Mouse (Mus musculus): ENCODE data around the gene Cep70. TPM values are rescaled to one million over a fixed set of nuclear protein-coding genes. Genes with fewer than 3 reads are reported as not detected.

The Cep70 gene
- polyA plus RNA-seq (2015; fragmentation: Nextera tagmentation; extraction: Ambion mirVana): 23.9 and 25.5 TPM in 2 replicates

DNA sequence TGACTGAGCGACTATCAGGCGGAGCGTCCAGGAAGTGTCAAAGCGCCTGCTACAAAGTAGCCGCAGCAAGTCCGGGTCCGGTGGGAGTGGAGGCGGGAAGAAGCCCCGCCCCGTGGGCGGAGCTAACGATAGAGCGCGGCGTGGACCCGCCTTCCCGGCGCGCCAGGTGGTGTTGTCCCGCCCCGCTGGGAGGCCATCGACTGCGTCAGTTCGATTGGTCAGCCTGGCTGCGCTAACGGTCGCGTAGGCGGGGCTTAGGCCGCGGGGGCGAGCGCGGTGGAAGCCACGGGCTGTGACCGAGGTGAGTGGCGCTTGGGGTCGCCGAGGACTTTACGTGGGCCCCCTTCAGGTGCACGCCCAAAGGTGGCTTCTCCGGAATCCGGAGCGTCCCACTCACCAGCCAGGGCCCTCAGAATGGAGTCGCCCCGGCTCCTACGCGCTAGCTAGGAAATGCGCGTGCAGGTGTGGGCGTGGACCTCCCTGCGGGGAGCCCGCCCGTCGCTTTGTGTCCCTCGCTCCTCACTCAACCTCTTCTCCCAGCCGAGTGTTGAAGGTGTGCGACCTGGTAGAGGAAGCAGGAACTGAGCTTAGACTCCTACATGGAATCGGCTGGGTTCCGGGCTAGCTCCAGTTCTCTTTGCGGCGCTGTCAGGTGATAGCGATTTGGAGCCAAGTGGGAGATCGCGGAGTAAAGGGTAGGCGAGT, at the start of gene Cep70:
Cep70 (plus strand) TSS at position 178 of the 705 bp plus-strand sequence.
- Histone ChIP-seq H3K9ac (ENCODE audit: low read depth, low read length) (peak within 1 kb of the TSS; percentile 80), H3K9me3 (replicated peaks; ENCODE audit: control insufficient read depth, low read length) (no peaks in the 10 kb centered on the region), H3K27ac (ENCODE audit: low read length) (peak within 1 kb of the TSS; percentile 97), H3K4me2 (ENCODE audit: low read depth, low read length) (peak within 1 kb of the TSS; percentile 67), H3K27me3 (ENCODE audit: control insufficient read depth, insufficient read depth, low read depth, low read length) (no peaks in the 10 kb centered on the region), H3K4me3 (ENCODE audit: low read depth, low read length) (peak within 1 kb of the TSS; percentile 88), H3K4me1 (ENCODE audit: control insufficient read depth, low read depth, low read length) (peaks cover 33% of the 10 kb centered on the region), H3K36me3 (ENCODE audit: control insufficient read depth, insufficient read depth) (0 out of 2 replicates have a peak, but pooled peaks cover 3% of the 10 kb centered on the region)
- ATAC-seq (ENCODE audit: low read depth): peak; percentile 91
- under 1% methylated on average over 66 of the region's 66 CpGs for WGBS (ENCODE audit: insufficient replicate concordance)

DNA sequence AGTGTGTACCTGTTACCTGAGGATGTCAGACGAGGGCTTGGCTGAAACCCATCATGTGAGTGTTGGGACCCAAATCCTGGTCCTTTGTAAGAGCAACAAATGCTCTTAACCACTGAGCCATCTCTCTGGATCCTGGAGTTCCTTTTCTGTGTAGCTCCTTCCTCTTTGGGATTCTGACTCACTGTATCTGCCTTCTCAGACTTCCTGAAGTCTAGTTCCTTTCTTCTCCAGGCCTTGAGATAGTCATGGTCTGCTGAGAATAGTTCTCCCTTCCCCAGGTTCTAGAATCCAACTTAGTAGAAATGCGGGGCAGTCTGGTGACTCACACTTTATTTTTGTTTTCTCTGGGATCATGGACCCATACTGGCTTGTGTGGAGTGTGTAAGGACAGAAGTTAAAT, 30.5 kb upstream of the Cep70 start:
- Histone ChIP-seq H3K9ac (ENCODE audit: low read depth, low read length) (no peak overlapping the region), H3K4me1 (ENCODE audit: control insufficient read depth, low read depth, low read length) (no peaks in the 10 kb centered on the region), H3K27me3 (ENCODE audit: control insufficient read depth, insufficient read depth, low read depth, low read length) (no peaks in the 10 kb centered on the region), H3K9me3 (replicated peaks; ENCODE audit: control insufficient read depth, low read length) (no peaks in the 10 kb centered on the region), H3K4me2 (ENCODE audit: low read depth, low read length) (no peak overlapping the region), H3K4me3 (ENCODE audit: low read depth, low read length) (no peak overlapping the region), H3K36me3 (ENCODE audit: control insufficient read depth, insufficient read depth) (no peaks in the 10 kb centered on the region), H3K27ac (ENCODE audit: low read length) (no peak overlapping the region)
- 24% methylated on average over 2 of the region's 2 CpGs for WGBS (ENCODE audit: insufficient replicate concordance)
- no peak for ATAC-seq (ENCODE audit: low read depth)

DNA sequence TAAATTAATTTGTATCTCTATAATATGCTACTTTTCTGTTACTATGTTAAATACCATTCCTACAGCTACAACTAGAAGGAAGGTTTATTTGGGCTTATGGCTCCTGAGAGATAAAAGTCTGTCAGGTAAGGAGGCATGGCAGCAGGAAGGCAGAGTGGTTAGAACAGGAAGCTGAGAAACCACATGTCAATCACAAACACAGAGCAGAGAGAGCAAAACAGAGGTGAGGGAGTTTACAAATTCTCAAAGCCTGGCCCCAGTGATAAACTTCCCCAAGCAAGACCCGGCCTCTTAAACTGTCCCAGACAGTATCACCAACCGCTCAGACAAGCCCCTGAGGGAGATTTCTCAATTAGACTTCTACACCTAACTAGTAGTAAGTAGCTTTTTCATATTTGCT, 27.0 kb upstream of the Cep70 start:
- H3K27ac ChIP-seq (ENCODE audit: low read length): no peak overlapping the region
- H3K4me2 ChIP-seq (ENCODE audit: low read depth, low read length): no peak overlapping the region
- 15% methylated on average over 2 of the region's 2 CpGs for WGBS (ENCODE audit: insufficient replicate concordance)
- H3K27me3 ChIP-seq (ENCODE audit: control insufficient read depth, insufficient read depth, low read depth, low read length): no peaks in the 10 kb centered on the region
- H3K36me3 ChIP-seq (ENCODE audit: control insufficient read depth, insufficient read depth): no peaks in the 10 kb centered on the region
- H3K4me3 ChIP-seq (ENCODE audit: low read depth, low read length): no peak overlapping the region
- ATAC-seq (ENCODE audit: low read depth): no peak
- no peaks in the 10 kb centered on the region for H3K9me3 ChIP-seq (replicated peaks; ENCODE audit: control insufficient read depth, low read length)
- no peaks in the 10 kb centered on the region for H3K4me1 ChIP-seq (ENCODE audit: control insufficient read depth, low read depth, low read length)
- no peak overlapping the region for H3K9ac ChIP-seq (ENCODE audit: low read depth, low read length)

DNA sequence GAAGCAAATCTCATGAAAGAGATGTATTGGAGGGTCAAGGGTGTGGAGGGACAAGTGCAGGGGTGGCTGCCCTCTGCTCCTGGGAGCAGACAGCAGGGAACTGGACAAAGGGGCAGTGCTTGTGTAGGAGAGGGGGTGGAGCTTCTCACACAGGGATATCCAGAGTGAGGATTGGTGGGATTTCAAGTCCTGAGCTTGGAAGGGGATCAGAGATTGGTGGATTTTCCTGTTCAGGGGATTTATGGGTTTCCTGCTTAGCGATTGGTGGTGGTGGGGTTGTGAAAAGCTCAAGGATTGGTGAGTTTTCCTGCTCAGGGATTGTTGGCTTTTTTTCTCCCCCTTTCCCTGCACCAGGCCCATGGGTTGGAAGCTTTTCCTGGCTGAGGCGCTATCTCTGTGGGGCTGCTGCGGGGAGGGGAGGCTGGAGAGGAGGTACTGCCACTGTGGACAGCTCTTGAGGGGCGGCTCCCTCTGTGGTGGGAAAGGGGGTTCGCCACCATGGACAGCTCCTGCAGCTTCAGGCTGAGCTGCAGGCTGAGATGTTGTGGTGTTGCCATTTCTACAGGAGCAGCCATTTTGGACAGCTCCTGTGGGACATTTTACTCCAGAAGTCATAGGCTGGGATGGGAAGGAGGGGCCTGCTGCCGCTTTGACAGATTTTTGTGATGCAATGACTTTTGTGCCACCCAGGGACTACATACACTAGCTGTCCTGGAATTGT, 25.0 kb upstream of the Cep70 start:
- H3K27ac ChIP-seq (ENCODE audit: low read length): no peak overlapping the region
- no peaks in the 10 kb centered on the region for H3K36me3 ChIP-seq (ENCODE audit: control insufficient read depth, insufficient read depth)
- no peak overlapping the region for H3K9ac ChIP-seq (ENCODE audit: low read depth, low read length)
- no peak overlapping the region for H3K4me2 ChIP-seq (ENCODE audit: low read depth, low read length)
- no peak overlapping the region for H3K4me3 ChIP-seq (ENCODE audit: low read depth, low read length)
- H3K9me3 ChIP-seq (replicated peaks; ENCODE audit: control insufficient read depth, low read length): no peaks in the 10 kb centered on the region
- no peak for ATAC-seq (ENCODE audit: low read depth)
- no peaks in the 10 kb centered on the region for H3K27me3 ChIP-seq (ENCODE audit: control insufficient read depth, insufficient read depth, low read depth, low read length)
- no peaks in the 10 kb centered on the region for H3K4me1 ChIP-seq (ENCODE audit: control insufficient read depth, low read depth, low read length)
- WGBS (ENCODE audit: insufficient replicate concordance): 17% methylated on average over 6 of the region's 6 CpGs

- Histone ChIP-seq H3K4me2 (ENCODE audit: low read depth, low read length) (no peak overlapping the region), H3K36me3 (ENCODE audit: control insufficient read depth, insufficient read depth) (no peaks in the 10 kb centered on the region), H3K9me3 (replicated peaks; ENCODE audit: control insufficient read depth, low read length) (no peaks in the 10 kb centered on the region), H3K4me3 (ENCODE audit: low read depth, low read length) (no peak overlapping the region), H3K9ac (ENCODE audit: low read depth, low read length) (no peak overlapping the region), H3K27me3 (ENCODE audit: control insufficient read depth, insufficient read depth, low read depth, low read length) (no peaks in the 10 kb centered on the region), H3K27ac (ENCODE audit: low read length) (no peak overlapping the region), H3K4me1 (ENCODE audit: control insufficient read depth, low read depth, low read length) (no peaks in the 10 kb centered on the region)
- no peak for ATAC-seq (ENCODE audit: low read depth)
- WGBS (ENCODE audit: insufficient replicate concordance): 25% methylated on average over 4 of the region's 4 CpGs
These were observed 21.5 kb upstream of the Cep70 start for GRCm38 (mm10) chr9:99221636-99222035.

- no peak for ATAC-seq (ENCODE audit: low read depth)
- H3K36me3 ChIP-seq (ENCODE audit: control insufficient read depth, insufficient read depth): no peaks in the 10 kb centered on the region
- no peak overlapping the region for H3K27ac ChIP-seq (ENCODE audit: low read length)
- WGBS (ENCODE audit: insufficient replicate concordance): 52% methylated on average over 3 of the region's 3 CpGs
- no peak overlapping the region for H3K9ac ChIP-seq (ENCODE audit: low read depth, low read length)
- no peaks in the 10 kb centered on the region for H3K4me1 ChIP-seq (ENCODE audit: control insufficient read depth, low read depth, low read length)
- no peak overlapping the region for H3K4me2 ChIP-seq (ENCODE audit: low read depth, low read length)
- no peaks in the 10 kb centered on the region for H3K27me3 ChIP-seq (ENCODE audit: control insufficient read depth, insufficient read depth, low read depth, low read length)
- no peaks in the 10 kb centered on the region for H3K9me3 ChIP-seq (replicated peaks; ENCODE audit: control insufficient read depth, low read length)
- H3K4me3 ChIP-seq (ENCODE audit: low read depth, low read length): no peak overlapping the region
These were observed 18.6 kb upstream of the Cep70 start for GRCm38 (mm10) chr9:99224583-99224982.

DNA sequence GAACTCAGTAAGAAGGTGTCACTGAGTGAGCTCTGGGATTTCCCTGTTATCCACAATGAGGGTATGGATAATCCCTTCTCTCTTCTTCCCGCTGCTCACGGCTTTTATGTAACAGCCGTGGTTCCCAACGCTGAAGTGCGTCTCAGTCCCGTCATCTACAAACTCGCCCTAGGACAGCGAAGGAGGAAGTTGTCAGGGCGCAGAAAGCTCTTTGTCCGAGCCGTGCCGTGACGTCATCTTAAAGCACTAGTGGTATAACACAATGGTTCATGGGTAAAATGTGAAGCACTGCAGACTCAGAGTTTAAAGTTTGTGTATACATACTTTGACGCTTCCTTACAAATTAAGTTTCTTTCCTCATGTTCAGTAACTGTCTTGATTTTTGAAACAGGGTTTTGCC, 13.7 kb upstream of the Cep70 start:
- Histone ChIP-seq H3K4me3 (ENCODE audit: low read depth, low read length) (no peak overlapping the region), H3K4me1 (ENCODE audit: control insufficient read depth, low read depth, low read length) (no peaks in the 10 kb centered on the region), H3K27ac (ENCODE audit: low read length) (no peak overlapping the region), H3K4me2 (ENCODE audit: low read depth, low read length) (no peak overlapping the region), H3K36me3 (ENCODE audit: control insufficient read depth, insufficient read depth) (no peaks in the 10 kb centered on the region), H3K9ac (ENCODE audit: low read depth, low read length) (no peak overlapping the region), H3K27me3 (ENCODE audit: control insufficient read depth, insufficient read depth, low read depth, low read length) (no peaks in the 10 kb centered on the region), H3K9me3 (replicated peaks; ENCODE audit: control insufficient read depth, low read length) (no peaks in the 10 kb centered on the region)
- ATAC-seq (ENCODE audit: low read depth): no peak
- 54% methylated on average over 14 of the region's 14 CpGs for WGBS (ENCODE audit: insufficient replicate concordance)

- no peaks in the 10 kb centered on the region for H3K27me3 ChIP-seq (ENCODE audit: control insufficient read depth, insufficient read depth, low read depth, low read length)
- H3K36me3 ChIP-seq (ENCODE audit: control insufficient read depth, insufficient read depth): no peaks in the 10 kb centered on the region
- no peak within 1 kb of the TSS for H3K4me2 ChIP-seq (ENCODE audit: low read depth, low read length)
- H3K4me3 ChIP-seq (ENCODE audit: low read depth, low read length): no peak within 1 kb of the TSS
- peaks cover 4% of the 10 kb centered on the region for H3K4me1 ChIP-seq (ENCODE audit: control insufficient read depth, low read depth, low read length)
- no peak within 1 kb of the TSS for H3K27ac ChIP-seq (ENCODE audit: low read length)
- no peaks in the 10 kb centered on the region for H3K9me3 ChIP-seq (replicated peaks; ENCODE audit: control insufficient read depth, low read length)
- WGBS (ENCODE audit: insufficient replicate concordance): 77% methylated on average over 14 of the region's 14 CpGs
- no peak within 1 kb of the TSS for H3K9ac ChIP-seq (ENCODE audit: low read depth, low read length)
- no peak for ATAC-seq (ENCODE audit: low read depth)
These were observed 6.0 kb upstream of the Cep70 start, which contains the start of gene Faiml for GRCm38 (mm10) chr9:99237139-99237538. TSS of gene Faiml (minus strand) at chr9:99237239.

GRCm38 (mm10) chr9:99238276-99238675, 4.9 kb upstream of the Cep70 start:
- Histone ChIP-seq H3K4me1 (ENCODE audit: control insufficient read depth, low read depth, low read length) (peaks cover 9% of the 10 kb centered on the region), H3K4me2 (ENCODE audit: low read depth, low read length) (no peak overlapping the region), H3K9me3 (replicated peaks; ENCODE audit: control insufficient read depth, low read length) (no peaks in the 10 kb centered on the region), H3K9ac (ENCODE audit: low read depth, low read length) (no peak overlapping the region), H3K27ac (ENCODE audit: low read length) (no peak overlapping the region), H3K36me3 (ENCODE audit: control insufficient read depth, insufficient read depth) (no peaks in the 10 kb centered on the region), H3K27me3 (ENCODE audit: control insufficient read depth, insufficient read depth, low read depth, low read length) (no peaks in the 10 kb centered on the region), H3K4me3 (ENCODE audit: low read depth, low read length) (no peak overlapping the region)
- ATAC-seq (ENCODE audit: low read depth): no peak
- 76% methylated on average over 10 of the region's 10 CpGs for WGBS (ENCODE audit: insufficient replicate concordance)
